Mouse (Mus musculus): ENCODE results near the gene Mutyh.

DNA sequence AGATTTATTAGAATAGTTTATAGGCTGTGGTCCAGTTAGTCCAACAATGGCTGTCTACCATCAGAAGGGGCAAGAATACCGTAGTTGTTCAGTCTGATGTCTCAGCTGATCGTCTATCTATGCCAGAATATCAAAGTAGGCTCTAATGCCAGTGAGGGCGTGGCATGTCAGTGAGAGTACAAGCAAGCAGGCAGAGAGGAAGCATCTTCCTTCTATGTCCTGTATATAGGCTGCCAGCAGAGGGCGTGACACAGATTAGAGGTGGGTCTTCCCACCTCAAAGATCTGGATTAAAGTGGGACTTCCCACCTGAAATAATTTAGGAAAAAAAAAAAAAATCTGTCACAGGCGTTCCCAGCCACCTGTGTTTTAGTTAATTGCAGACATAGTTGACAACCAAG, 7.6 kb upstream of the Mutyh start:
- TF ChIP-seq CTCF (IDR thresholded peaks at IDR 0.05; ENCODE audit: borderline replicate concordance, control insufficient read depth, extremely low read depth, insufficient read depth, low read length, poor library complexity) (no peak), POLR2A (IDR thresholded peaks at IDR 0.05; ENCODE audit: control insufficient read depth, extremely low read depth, insufficient read depth, low read length, poor library complexity) (no peak)

Data from thymus, adult 2 months (tissue).